Mouse (Mus musculus) kidney, adult 2 months (tissue): ENCODE measurements around the gene Plac1.

ENCODE experiments used
- CTCF ChIP-seq: fragments of 200-500 bp; conservative IDR thresholded peaks from 2 replicates; pipeline ENCODE4 v1.5.1; 2011; ENCODE audit warnings: low read depth, mild to moderate bottlenecking, control low read depth, low read length, moderate library complexity, mixed read lengths; ENCODE audit not compliant: insufficient read depth, insufficient read length
- POLR2A ChIP-seq: fragments of 200-500 bp; IDR thresholded peaks from one replicate; pipeline ENCODE4 v1.6.1; 2011; ENCODE audit warnings: low read depth, low read length, control low read depth

- TF ChIP-seq POLR2A (no peak), CTCF (no peak)
Observed at GRCm38 (mm10) chrX:53023021-53023420, 216.9 kb downstream of the Plac1 start.
